Mouse (Mus musculus) retina, postnatal 1 day (tissue): Measurements from ENCODE around the gene Rfc2.

Source experiments
- DNase-seq: peaks from one replicate; pipeline ENCODE4 v3.0.0-alpha.2; 2012

Gene Rfc2

DNA sequence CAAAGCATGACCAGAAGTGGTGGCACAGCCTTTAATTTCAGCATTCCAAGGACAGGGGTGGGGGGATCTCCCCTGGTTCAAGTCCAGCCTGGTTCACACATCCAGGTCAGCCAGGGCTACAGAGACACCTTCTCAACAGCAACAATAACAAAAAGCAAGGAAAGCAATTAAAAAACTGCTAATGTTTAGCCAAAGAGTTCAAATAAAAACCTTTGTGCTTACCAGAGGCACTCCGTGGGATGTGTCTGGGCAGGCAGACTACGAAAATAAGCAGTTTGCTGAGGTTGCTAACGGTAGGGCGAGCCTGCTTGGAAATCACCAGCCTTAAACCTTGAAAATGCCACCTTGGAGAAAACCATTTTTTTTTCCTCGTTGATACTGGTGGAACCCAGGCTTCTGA, at the start of gene Rfc2:
Rfc2 (plus strand) TSS at position 221 of the 400 bp plus-strand sequence.
- DNase-seq: no peak

DNA sequence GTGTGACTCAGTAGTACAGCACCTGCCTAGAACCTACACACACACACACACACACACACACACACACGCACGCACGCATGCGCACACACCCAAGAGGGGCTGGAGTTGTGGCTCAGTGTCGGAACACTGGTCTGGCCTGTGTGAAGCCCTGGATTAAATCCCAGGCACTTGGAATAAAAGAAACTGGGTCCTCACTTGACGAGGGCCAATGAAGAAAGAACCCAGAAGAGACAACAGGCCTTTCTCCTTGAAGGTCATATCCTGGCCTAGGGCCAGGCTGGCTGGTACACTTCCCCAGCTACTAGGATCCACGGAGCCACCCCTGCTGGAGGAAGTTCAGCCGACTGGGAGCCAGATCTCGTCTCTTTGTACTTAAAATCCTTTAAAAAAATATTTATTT, 49.6 kb upstream of the Rfc2 start:
- no peak for DNase-seq

DNA sequence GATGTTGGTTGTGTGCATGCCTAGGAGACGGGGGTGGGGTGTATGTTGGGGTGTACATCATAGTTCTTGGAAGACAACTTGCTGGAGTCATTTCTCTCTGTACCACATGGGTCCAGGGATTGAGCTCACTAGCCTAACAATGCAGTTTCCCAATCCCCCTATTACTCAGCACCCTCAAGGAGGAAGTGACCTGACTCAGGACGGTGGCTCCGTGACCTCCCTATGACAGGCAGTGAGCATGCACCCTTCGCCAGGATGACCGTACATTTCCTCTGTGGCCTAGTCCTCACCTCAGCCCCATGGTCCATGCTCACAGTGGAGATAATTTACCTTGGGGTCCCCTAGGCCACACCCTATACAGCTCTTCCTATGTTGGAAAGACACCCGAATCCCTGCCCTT, 48.7 kb upstream of the Rfc2 start:
- no peak for DNase-seq

GRCm38 (mm10) chr5:134536036-134536435, 45.1 kb upstream of the Rfc2 start:
- no peak for DNase-seq

- peak; percentile 70 for DNase-seq
Observed at GRCm38 (mm10) chr5:134539891-134540290, 41.3 kb upstream of the Rfc2 start.

DNA sequence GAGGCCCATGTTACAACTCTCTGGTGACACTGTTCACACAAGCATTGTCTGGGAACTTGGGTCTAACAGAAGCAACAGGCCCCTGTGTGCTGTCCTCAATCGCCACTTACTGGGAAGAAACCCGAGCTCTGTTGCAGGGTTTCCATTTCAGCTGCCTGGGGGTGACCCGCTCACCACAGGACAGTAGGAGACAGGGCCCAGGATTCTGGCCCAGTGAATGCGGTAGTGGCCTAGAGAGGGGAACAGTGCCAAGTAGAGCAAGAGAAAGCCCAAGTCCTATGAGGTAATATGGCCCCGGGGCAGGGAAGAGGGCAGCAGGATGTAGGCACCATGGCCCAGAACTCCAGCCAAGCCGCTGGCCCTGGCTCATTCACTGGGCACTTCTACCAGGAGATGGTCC, 40.3 kb upstream of the Rfc2 start:
- no peak for DNase-seq

DNA sequence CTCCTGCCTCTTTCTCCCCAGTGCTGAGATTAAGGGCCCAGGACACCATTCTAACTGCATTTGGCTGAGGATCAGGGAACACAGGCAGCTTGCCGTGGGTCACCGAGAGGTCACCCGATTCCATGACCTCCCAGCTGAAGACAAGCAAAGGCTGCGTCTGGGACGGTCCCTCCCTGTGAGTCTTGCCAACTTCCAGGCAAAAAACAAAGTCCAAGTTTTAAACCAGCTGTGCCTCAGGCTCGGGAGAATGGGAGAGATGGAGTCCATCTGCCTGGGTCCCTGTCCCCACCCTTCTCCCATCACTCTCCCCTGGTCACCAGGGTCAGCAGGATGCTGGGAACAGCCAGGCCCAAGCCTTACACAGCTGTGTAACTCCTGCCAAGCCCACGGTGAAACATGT, 39.5 kb upstream of the Rfc2 start:
- DNase-seq: no peak

DNA sequence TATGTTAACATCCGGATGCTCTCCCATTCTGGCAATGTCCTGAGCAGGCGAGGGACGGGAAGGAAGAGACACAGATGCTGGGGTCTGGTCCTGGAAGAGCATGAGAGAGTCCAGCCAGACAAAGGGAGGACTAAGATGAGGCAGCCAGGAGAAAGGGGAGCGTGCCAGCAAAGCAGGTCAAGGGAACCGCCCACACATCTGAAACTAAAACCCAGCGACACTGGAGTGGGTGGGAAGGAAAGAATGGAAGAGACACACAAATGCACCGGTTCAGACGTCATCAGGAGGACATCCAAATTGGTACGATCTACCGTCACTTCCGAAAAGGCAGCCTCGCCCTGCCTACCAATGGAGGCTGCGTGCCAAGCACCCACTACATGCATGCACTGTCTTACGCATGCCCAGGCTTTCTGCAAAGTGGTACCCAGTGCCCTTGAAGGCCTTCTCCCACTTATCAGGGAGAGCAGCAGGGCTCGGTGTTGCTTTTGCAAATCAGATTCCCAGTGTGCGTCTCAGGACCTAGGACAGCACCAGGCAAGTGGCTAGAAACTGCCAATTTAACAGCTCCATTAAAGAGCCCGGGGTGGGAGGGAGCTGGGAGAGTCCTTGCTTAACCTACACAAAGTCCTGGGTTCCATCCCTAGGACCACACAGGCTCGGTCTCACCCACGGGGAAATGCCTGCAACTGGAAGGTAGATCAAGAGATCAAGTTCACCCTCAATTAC, 36.5 kb upstream of the Rfc2 start:
- DNase-seq: no peak

GRCm38 (mm10) chr5:134545242-134545629, 35.9 kb upstream of the Rfc2 start:
- peak; percentile 45 for DNase-seq

DNA sequence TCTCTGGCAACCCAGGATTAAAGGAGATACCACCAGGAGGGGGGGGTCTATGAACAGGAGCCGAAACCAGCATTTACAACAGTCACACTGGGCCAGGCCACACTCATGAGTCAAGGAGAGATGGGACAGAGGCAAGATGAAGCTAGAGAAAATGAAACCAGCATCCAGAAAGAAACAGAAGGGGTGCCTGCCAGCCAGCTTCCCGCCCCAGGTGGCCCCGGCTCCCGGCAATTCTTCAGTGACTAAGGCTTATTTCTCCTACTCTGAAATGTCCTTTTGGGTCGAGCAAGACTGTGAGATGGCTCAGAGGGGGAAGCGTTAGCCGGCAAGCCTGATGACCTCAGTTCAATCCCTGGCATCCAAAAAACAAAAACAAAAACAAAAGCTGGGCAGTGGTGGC, 34.4 kb upstream of the Rfc2 start:
- DNase-seq: no peak

- DNase-seq: peak; percentile 46
Observed at GRCm38 (mm10) chr5:134548306-134548705, 32.9 kb upstream of the Rfc2 start.

GRCm38 (mm10) chr5:134549640-134550168, 31.5 kb upstream of the Rfc2 start:
- DNase-seq: no peak

DNA sequence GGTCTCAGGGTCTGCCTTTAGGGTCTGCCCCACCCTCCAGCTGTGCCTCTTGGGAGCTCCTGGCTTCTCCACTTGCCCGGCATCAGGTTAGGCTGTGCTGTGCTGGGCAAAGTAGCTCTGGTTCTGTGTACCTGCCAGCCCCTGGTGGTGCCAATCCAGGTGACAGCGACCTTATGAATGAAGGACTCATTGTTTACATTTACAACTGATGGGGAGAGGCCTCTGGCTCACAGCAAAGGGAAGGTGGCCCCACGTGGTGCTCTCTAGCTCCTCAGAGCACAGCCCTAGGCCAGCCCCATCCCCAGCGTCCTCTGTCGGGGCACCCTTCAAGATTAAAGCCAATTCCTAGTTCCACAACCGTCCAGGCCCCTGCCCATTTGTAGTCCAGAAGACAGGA, 30.3 kb upstream of the Rfc2 start:
- no peak for DNase-seq

DNA sequence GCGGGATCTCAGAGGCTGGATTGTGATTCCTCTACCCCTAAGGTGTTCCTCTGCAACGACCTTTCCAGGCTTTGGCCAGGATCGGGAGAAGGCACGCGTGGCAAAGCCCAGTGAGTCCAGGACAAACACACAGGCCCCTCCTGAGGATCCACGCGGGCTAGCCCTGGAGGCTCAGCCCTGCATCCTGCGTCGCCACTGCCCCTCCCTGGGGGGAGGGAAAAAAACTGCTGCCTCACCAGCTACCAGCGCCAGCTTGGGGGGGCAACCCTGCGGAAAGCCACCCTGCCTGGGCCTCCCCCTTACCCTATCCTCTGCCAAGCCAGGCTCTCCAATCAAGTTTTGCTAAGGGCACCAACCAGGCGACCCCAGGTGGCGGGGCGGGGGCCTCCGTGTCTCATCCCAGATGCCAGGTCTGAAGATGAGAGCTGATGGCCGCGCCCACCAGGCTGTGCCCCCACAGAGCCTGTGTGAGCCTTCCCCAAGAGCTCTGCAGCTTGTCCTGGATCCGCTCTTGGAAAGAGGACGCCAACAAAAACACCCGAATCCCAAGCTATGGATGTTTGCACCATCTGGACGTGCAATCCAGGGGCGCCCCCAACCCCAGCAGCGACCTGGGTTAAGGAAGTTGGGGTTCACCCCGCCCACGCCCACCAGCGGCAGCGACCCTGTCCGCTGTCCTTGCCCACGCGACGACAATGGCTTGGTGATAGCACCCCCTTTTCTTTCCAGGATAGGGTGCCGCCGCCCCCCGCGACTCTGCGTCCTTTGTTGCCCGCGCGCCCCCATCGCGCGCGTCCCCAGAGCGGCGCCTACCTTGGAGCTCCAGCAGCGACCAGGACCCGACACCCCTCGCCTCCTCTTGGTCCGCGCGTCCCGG, 29.7 kb upstream of the Rfc2 start:
- DNase-seq: peak; percentile 73

- peak; percentile 97 for DNase-seq
Observed at GRCm38 (mm10) chr5:134552110-134552972, 28.8 kb upstream of the Rfc2 start, which contains the start of gene Clip2. Clip2 (minus strand) TSS chr5:134552434.

DNA sequence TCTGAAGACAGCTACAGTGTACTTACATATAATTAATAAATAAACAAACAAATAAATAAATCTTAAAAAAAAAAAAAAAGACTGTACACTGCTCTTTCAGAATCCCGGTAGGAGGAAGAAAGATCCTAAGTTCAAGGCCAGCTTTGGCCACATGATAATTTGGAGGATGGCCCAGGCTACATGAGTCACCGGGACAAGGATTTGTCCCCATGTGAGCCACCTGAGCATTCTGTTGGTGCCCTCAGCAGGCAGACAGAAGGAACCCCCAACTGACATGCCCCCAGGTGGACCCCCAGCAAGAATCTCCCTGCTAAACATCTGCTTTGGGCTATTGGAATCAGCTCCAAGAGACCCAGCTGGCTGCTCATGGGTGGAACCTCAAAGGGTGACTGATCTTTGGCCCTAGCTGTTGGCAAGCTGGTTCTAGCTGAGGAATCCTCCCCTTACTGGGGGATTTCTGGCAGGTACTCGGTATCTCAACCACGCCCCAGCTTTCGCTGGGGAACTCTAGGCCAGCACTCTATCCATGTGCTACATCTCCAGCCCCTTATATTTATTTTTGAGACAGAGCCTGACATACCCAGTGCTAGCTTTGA, 27.1 kb upstream of the Rfc2 start:
- no peak for DNase-seq

DNA sequence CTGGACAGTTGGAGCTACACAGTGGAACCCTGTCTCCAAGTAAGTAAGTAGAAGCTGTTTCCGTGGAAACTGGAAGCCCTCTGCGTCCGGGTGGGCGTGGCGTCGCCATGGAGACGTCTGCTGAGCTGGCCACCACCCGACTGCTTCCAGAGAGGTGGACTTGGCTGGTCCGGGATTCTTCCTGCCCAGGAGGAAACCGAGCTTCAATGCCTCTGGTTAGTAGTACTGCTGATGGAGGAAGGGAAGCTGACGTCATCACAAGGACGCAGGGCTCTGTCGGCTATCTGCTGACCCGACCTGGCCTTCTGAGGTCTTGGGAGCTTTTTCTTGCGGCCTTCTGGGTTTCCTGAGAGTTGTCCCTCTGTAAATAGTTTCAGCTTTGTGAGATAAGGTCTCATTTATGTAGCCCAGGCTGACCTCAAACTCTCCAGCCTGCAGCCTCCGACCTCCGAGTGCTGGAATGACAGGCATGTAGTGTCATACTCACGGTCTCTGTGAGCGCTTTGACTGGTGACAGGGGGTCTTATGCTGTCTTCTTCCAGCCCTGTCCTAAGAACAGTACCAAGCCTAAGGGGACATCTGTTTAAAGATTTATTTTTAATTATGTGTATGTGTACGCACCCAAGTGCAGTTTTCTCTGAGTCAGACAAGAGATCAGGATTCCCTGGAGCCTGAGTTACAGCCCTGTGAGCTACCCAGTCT, 25.6 kb upstream of the Rfc2 start:
- peak; percentile 89 for DNase-seq

DNA sequence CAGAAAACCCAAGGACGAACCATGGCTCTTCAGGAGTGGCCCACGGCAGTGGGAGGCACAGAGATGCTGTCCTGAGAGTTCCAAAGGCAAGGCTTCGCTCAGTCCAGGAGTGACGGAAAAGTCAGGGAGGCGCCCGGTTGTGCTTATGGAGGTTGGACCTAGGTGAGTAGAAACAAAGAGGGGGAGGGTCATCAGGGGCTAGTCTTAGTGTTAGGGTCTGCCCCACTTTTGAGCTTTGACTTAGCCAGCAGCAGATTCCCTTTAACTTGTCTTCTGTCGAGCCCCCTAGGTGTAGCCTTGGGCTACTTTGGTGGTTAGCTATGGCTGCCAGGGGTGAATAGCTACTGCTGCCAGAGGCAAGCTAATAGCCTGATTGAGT, 21.1 kb upstream of the Rfc2 start, which contains the start of gene Syna:
Syna (minus strand) TSS at position 101 of the 379 bp plus-strand sequence.
- DNase-seq: no peak

DNA sequence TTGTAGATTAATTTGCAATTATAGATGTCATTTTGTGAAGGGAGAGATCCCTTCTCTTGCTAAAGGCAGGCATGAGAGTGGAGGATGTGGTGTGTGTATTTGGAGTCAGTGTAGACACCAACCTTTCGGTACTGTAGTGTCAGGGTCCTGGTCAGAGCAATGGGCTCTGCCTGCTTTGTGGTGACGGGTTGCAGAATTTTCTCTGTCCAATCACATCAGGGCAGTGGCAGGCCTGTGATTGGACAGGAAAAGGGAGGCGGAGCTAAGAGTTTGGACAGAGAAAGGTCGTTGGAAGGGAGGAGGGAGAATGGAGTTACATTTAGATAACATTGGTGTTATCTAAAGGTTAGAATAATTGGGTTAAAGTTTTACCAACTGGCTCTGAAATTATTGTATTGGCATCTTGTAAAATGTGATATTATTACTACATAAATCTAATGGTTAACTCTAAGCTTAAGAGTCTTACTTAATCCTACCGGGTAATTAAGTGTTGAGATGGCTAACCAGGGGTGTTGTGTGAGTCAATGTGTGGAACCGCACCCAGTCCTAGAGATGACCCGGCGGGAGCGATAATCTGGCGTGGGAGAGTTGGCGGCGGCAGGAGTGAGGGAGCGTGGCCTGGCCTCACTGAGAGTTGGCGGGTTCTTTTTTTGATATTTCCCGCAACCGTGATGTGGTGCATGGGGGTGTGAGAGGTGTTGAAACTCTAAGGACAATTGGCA, 20.6 kb upstream of the Rfc2 start:
- DNase-seq: no peak

GRCm38 (mm10) chr5:134564272-134564671, 16.9 kb upstream of the Rfc2 start:
- no peak for DNase-seq

DNA sequence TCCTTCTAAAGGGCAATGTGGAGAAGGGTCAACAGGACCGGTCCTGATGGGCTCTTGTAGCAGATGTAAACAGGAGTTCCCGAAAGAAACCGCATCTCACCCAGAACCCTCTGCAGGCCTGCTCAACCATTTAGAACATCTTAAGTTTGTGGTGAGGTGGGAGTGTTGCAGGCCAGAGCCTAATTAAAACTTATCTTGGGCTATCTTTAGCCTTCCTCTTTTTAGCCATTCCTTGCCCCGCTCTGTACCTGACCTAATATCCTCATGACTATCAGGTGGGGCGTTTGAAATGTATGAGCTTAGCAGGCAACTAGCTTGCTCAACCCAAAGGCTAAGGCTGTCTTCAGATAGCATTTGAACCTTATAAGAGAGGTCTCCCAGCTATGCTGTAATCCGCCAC, 15.5 kb upstream of the Rfc2 start:
- no peak for DNase-seq
